Mouse (Mus musculus): Measurements from ENCODE around the gene Cgref1.

- TF ChIP-seq HCFC1 (IDR thresholded peaks at IDR 0.05; ENCODE audit: borderline replicate concordance, insufficient read depth, low read length) = no peak
- no peak for TF ChIP-seq ZNF384 (IDR thresholded peaks at IDR 0.05; ENCODE audit: low read depth, low read length)
These were observed 19.3 kb downstream of the Cgref1 start for GRCm38 (mm10) chr5:30926073-30926472.
